Mouse (Mus musculus) adrenal gland, adult 8-10 months (tissue): ENCODE results near the gene Mllt11. TPM values are rescaled to one million over a fixed set of nuclear protein-coding genes. Genes with fewer than 3 reads are reported as not detected.
A peak's percentile ranks its signal among the peaks of the same experiment; 100 is the strongest.

Experiments used
- DNase-seq: peaks from one replicate; pipeline ENCODE4 v3.0.0; 2022
- total RNA-seq, 4 experiments: library from RNA; stranded (reverse); gene quantifications; 2 replicates each; pipeline ENCODE4 v1.2.4; 2022

Mllt11 gene
- total RNA-seq, 4 experiments from 2014 or later, result 6.6 to 7.1 (median 6.8) TPM

DNA sequence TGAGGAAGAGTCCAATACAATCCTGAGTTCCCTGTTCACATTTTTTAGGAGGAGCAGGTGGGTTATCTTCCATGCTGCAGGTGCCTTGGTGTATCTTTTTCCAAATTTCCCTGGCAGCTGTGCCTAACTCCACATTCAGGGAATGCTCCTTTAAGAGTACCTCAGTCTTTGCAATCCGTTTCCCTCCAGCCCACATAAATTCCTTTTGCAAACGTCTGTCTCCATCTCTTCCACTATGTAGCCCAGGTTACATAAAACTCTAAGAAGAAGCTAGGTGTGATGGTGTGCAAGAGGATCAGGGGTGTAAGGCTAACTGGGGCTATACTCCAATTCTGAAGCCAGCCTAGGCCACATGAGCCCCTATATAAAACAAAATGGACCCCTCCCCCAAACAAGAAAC lies 11.1 kb upstream of the Mllt11 start:
- DNase-seq, result no peak

DNA sequence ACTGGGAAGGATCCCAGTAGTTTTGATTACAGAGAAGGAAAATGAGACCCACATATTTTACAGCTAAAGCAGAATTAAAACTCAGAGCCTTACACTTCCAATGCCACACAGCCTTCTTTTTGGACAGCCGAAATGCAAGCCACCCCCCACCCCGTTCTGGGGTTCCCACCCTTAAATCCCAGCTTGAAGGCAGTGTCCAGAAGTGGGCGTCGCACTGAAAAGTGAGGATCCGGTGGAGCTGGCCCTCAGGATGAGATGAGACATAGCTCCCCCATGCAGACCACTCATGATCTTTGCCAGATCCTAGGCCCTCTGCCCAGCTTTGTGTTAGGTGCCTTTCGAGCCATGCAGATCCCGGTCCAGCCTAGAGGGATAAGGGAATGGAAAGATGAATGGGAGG lies 9.5 kb upstream of the Mllt11 start, which contains the start of gene Gm128:
Gene Gm128, minus strand, starts transcription at position 101 of the 400 bp plus-strand sequence.
- DNase-seq, result no peak

DNA sequence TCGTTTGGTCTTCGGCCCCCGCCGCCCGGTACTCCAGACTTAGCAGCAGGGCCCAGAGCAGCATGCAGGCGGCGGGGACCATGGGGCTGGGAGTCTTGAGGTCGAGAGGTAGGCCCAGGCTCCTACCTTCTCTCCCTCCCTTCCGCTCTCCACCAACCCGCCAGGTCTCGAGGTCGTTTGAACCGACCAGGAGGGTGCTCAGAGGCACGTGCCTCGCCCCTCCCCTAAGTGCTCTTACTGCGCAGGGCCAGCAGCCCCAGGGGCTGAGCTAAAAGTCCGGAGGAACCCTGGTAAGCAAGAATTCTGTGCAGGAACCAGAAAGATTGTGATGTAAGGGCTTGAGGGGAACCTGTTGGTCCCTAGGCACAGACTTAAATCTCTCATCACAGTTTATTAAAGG lies 8.9 kb upstream of the Mllt11 start:
- DNase-seq, result no peak

DNA sequence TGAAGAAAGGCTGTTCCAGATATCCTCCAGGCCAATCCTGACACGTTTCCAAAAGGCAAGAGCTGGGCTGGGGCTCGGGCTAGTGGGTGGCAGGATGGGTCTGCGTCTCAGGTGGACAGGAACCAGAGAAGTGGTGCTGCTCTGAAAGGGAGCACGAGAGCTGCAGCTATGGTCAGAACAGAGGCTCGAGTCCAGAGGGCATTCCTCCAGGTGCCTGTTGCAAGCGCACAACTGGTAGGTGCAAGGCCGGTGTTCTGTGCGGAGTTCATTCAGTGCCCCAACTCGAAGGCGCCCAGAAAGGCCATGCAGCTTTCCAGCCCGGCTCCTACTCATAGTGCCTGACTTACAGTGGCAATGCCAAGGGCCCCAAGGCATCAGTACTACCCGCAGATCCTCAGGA lies 8.0 kb upstream of the Mllt11 start:
- DNase-seq, result no peak

DNA sequence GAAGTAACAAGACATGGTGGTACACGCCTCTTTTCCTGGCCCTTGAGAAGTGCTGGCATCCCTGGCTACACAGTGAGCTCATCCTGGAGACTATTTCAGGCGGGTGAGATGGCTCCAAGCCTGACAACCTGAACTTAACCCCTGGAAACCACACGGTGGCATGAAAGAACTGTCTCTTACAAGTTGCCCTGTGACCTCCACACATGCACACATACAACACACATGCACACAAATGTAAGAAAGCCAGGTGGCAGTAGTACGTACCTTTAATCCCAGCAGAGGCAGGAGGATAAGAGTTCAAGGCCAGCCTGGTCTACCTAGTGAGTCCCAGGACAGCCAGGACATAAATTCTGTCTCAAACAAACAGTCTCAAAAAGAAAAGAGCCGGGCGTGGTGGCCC lies 7.1 kb upstream of the Mllt11 start:
- no peak for DNase-seq

DNA sequence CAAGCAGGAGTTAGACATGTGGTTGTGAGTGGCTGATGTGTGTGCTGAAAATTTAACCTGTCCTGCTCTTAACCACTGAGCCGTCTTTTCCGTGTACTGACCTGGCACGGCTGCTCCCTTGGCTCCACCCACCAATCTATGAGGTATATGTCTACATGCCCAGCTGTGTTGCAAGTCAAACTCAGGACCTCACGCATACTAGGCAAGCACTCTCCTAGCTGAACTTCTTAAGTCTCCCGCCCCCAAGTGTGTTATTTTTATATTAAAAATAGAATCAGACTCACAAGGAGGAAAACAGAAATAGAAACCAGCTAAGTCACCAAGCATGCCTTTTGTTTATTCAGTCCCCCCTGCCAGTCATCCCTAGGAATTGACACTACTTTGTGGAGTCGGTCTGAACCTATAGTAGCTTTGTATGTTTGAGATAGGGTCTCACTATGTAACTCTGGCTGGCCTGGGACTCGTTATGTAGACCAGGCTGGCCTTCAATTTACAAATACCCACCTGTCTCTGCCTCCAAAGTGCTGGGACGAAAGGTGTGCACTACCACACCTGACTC lies 5.6 kb upstream of the Mllt11 start:
- DNase-seq, result no peak

DNA sequence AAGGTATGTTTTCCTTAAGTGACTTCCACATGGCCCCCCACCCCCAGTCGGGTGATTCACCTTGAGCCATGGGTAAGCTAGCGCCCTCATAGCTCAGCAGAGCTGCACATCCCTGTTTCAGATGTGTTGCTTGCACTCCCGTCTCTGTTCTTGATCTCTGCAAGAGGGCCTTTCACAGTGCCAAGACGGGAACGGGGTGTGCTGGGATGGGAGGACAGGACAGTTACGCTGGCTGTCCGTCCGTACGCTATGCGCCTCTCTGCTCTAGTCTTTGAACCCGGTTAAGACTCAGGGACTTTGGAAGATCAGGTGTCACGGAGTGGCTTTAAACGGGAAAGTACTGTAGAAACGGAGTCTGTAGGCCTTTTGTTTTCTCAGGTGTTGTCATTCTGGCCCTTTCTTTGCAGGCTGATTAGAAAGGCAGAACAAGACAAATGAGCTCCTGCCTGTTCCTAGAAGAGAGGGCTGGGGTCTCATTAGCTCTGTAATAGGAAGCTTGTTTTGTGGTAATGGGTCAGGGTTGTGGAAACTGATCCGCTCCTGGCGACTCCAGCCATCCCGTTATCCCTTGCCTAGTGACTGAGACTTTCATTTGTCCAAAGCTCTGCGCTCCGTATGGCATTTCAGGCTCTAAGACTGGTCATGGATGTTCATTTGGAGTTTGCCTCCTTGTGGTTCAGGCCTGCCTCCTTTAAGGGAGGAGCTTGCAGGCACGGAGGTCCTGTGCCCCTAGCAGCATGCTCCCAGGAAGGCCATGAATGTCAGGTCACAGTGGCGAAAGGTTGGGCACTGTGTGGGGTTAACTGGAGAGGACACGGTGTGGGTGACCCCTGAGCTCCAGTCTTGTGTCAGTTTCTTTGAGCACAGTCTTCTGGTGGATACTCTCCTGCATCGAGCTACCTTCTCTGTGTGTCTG lies 3.7 kb upstream of the Mllt11 start:
- no peak for DNase-seq

DNA sequence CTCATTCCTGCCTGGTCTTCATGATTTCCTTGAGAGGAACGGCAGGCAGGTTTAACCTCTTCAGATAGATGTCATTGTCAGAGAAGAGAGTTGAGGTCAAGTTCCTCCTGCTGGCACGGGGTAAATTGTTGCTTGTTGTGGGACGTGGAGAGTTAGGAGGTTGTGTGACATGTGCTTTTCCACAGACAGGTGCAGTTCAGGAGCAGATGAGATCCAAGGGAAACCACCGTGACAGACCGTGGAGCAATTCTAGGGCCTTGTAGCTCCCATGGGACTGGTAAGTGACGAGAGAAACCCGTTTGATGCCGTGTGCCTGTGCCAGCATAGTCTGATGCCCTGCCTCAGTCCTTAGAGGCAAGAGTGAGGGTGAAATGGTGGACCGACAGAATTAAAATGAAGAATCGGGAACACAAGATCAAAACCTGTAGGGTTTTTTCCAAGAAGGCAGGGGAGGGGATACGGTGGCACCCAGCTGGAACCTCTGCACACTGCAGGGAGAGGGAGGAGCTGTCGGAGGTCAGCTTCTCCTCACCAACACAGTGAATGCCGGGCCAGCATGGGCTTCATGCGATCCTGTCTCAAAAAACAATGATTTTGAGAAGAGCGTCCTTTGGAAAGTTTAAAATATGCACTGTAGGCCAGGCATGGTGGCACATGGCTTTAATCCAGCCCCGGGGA lies 1.5 kb upstream of the Mllt11 start:
- no peak for DNase-seq

DNA sequence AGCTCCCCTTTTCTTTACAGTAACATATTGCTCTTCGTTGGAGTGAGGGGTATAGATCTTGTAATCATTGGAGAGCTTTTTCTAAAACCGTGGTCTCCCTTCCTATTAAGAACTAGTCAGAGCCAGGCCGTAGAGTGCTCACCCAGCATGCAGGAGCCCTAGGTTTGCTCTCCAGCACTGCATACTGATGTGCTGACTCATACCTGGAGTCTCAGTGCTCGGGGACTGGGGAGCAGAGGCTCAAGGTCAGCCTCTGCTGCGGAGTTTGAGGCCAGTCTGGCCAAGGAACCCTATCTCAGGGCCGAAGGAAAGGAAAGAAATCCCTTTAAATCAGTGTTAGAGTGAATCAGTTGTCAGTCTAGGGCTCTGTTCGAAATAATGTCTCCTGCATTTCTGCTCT lies 800 bp upstream of the Mllt11 start:
- DNase-seq, result peak; percentile 82

DNA sequence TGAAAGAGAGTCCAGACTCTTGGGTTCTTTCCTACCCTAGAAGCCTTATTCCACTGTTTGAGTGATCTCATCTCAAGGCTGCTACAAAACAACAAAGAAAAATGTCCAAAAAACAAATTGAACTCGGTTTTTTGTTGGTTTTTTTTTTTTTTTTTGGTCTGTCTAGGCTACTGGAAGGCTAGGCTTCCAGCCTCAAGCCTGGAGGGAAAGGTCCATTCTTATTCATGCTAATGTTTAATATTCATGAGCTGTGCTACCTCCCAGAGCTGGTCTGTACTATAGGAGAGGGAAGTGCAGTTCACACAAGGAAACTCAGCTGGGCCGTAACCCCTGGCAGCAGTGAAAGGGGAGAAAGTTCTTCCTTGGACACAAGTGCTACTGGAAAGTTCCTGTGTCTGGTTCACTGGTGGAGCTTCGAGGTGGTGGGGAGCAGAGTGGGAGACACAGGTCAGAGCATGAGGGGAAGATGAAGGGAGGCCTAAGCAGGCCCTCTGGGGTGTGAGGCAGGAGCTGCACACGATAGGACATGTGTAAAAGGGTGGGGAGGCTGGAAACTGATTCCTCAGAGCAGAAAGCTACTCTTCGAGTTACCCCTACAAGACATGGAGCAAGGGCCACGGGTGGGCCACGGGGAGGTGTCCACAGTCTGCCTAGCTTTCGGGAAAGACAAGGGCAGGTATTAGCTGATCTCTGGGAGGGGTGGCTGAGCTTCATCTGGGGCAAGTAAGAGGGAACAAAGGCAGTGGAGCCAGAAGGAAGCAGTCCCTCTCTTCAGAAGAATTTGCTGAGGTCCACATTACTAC lies 1.3 kb downstream of the Mllt11 start:
- DNase-seq, result no peak

DNA sequence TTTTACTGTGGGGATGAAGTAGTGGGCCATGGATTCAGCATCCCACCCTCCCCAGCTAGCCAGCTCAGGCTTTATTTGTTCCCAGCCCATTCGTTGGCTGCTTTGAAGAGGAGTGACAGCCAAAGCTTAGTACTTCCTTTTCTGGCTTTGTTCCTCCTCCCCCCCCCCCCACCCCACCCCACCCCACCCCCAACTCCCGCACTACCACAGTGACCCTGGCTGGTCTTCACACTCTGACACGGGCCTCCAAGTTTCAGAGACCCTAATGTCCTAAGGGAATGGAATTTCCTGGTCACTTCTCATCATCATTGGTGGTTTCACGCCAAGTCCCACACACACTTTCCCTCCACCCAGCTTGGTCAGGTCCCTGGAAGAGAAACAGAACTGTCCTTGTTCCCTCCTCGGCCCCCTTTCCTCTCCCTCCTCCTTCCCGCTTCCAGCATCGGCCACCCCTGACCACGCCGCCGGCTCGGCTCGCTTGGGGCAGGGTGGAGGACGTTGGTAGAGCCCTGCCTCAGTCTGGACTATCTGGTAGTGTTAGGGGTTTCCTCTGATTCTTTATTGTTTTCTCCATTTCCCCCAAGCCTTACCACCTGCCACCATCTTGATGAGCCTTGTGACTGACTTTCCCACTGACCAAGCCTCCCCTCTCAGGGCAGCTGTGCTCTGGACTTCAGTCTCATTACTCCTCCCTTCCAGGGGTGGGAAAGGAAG lies 2.0 kb downstream of the Mllt11 start:
- DNase-seq, result no peak

DNA sequence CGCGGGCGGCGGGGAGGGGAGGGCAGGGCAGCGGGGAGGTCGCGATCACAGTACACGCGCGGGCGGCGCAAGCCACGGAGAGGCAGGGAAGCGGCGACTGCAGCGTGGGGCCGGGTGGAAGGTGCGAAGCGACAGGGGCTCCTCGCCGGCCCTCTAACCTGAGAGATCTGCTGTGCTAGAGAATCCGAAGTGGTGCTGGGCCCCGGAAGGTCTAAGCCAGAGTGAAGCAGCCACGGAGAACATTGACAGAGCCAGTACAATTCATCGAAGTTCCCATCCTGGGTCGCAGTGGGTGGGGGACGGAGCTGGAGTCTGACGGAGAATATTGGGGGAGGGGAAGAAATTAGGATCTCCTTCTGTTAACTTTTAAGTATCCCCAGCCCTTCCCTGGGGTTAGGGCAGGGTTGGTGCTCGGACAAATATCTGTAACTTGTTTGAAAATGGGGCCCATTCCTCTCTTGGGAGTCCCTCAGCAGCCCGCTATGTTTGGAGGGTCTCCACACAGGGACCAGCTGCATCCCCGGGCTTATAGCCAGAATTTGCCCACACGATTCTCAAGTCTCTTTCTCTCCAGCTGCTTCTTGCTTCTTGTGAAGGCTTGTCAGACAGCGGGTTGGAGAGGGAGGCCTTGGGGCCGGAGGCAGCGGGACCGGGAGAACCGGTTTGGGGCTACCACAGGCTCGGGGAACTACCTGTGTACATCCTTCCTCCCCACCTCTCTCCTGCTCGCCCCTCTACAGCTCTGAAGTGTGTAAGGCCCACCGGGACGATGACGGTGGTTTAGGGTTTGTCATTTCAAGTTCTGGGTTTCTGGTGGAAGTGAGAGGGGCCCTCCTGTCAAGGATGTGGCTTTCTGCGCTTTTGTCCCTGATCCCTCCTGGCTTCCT lies 2.8 kb downstream of the Mllt11 start:
- DNase-seq, result peak; percentile 42

DNA sequence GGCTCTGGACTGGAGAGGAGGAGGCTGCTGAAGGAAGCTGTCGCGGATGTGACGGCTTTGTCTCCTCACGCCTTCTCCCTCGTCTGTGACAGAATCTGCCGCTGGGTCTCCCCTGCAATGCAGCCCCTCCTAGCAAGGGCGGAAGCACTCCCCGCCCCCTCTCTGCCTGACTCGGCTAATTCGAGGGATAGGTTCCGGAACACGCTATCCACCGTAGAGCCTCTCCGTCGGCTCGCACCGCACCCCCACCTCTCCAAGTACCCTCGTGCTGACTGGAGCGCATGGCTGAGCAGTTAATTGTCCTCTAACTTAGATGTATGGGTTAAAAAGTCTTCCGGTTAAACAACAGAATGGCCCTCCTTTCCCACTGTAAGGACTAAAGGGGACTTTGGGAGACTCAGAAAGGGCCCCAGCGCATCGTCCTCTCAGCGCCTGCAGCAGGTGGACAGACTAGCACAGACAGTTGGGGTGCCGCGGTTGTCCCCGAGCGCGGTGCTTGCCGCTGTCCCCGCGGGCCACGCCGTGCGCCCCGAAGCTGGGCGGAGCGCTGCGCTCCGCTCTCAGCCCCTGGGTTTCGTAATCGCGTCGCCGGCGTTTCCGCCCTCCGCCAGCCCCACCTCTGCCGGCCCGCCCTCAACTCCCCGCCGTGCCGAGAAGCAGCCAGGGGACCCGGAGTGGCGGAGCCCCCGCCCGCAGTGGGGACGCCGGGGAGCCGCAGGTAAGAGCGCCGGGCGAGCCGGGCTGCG lies 3.6 kb downstream of the Mllt11 start, which contains the start of gene Cdc42se1:
Gene Cdc42se1, plus strand, starts transcription at position 585 of the 746 bp plus-strand sequence.
- peak; percentile 84 for DNase-seq

DNA sequence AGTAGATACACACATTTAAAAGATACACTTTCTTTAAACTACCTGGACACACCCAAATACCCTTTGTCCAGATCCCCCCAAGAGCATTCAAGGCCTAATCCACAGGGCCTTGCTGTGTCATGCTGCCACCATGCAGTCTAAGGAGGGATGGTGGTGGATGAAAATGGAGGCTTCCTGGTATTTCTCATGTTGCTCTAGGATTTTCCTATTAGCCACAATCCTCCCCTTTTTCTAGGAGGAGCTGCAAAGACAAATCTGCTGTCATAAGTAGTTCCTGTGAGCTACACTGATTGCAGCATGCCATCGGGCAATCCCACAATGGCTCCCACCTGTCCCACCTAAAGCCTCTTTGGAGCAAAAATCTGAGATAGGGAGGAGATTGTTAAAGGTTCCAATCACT lies 4.8 kb downstream of the Mllt11 start:
- DNase-seq, result no peak

DNA sequence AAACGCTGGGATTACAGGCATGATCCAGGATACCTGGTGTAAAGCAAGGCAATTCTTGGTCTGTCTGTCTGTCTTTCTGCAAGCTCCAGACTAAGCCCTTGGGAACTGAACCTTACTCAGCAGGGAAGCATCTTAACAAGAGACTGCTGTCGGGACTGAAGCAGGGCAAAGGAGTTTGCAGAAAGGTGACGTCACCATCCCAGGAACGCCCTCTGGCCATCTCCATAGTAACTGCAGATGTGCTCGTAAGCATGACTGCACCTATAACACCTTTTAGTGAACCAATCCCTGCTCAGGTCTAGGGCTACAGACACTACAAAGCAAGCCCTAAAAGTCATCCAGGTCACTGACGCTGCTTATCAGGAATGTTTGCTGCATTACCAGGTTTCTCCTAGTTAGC lies 7.7 kb downstream of the Mllt11 start:
- no peak for DNase-seq

DNA sequence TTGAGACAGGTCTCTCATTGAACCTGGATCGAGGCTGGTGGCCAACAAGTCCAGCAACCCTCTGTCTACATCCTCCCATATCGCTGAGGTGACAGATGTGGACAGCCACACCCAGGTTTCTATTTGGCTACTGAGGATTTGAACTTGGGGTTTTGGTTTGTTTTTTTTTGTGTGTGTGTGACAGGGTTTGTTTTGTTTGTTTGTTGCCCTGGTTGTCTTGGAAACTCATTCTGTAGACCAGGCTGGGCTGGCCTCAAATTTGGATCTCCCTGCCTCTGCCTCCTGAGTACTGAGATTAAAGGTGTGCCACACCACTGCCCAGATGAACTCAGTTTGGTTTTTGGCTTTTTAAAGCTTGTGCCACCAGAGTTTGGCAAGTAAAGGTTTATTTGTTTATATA lies 8.9 kb downstream of the Mllt11 start:
- DNase-seq, result no peak

DNA sequence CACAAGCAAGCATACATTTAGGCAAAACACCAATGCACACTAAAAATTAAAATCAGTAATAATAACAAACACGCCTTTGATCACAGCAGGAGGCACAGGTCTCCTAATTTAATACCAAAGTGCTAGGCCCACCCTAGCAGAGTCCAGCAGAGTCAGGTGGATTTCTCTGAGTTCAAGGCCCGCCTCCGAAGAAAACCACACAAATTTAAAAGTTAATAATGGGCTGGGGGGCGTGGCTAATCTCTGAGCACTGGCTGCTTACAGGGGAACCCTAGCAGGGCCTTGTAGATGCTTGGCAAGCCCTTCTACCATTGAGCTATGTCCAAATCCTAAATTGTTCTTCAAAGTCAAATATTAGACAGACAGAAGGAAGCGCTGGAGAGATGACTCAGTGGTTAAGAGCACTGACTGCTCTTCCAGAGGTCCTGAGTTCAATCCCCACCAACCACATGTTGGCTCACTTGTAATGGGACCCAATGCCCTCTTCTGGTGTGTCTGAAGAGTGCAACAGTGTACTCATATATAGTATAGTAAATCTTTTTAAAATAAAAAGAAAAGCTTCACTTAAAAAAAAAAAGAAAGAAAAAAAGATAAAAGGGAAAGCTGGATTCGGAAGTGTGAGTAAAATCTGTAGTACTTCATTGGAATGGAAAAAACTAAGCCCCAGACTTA lies 13.4 kb downstream of the Mllt11 start:
- DNase-seq, result no peak

DNA sequence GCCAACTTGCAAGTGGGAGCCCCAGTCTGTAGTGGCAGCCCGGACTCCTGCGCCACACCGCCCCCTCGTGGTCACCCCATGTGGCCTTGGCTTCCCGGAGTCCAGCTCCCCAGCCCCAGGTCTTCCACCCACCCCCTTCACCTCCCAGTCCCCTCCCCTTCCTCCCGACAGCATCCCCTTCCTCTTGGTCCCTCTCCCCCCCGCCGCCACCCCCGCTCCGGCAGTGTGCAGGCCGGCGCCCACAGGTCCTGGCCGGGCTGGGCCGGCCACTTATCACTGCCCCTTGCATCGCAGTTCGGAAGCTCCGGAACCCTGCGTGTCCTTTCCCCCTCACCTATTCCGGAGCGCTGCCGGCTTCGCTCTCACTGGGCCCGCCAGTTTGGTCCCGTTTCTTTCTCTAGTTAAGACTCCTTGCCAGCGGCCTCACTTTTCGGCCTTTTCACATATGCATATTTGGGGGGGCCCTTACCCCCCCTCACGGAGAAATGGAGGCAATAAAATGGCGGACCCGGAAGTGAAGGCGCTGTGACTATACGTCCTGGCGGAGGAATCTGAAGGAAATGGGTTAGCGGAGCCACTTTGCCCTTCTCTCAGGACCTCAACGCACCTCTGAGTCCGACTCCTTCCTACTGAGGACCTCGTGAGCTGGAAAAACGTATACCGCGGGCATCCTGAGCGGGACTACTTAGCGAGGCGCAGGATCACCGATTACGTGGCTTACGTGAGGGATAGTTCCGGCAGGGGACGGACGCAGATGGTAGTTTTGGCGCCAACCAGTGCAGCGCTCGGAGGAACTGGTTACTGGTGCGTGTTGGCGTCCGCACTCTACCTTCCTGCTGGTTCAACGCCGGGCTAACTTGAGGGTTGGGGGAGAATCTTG lies 14.5 kb downstream of the Mllt11 start, which contains the start of gene Gabpb2:
Gene Gabpb2, minus strand, starts transcription at position 662 of the 880 bp plus-strand sequence.
- peak; percentile 92 for DNase-seq
